Mouse (Mus musculus): ENCODE results near the gene Atp2b2. TPM values are rescaled to one million over a fixed set of nuclear protein-coding genes. Genes with fewer than 3 reads are reported as not detected.
A peak's percentile ranks its signal among the peaks of the same experiment; 100 is the strongest.

The Atp2b2 gene
- polyA plus RNA-seq, 1 experiment from 2014 or later, result 1.2 TPM

GRCm38 (mm10) chr6:113849819-113850218 is 192.6 kb downstream of the Atp2b2 start:
- Histone ChIP-seq H3K9me3 (ENCODE audit: control insufficient read depth, low read length) (no peaks in the 10 kb centered on the region), H3K4me3 (ENCODE audit: low read depth, low read length) (no peak overlapping the region), H3K4me1 (replicated peaks; ENCODE audit: control insufficient read depth, insufficient read depth, low read length) (no peaks in the 10 kb centered on the region), H3K4me2 (ENCODE audit: low read length) (no peak overlapping the region), H3K27me3 (replicated peaks; ENCODE audit: control insufficient read depth, insufficient read depth, low read length) (no peaks in the 10 kb centered on the region), H3K9ac (ENCODE audit: low read length) (no peak overlapping the region), H3K27ac (ENCODE audit: low read depth) (no peak overlapping the region), H3K36me3 (ENCODE audit: control insufficient read depth, insufficient read depth, low read length) (no peaks in the 10 kb centered on the region)
- WGBS, result 89% methylated on average over 3 of the region's 3 CpGs
- ATAC-seq (replicated peaks; ENCODE audit: low FRiP score, low TSS enrichment, low read depth) (no peak), DNase-seq (ENCODE audit: low spot score) (no peak)

- WGBS, result 66% methylated on average over 2 of the region's 2 CpGs
- H3K9me3 ChIP-seq (ENCODE audit: control insufficient read depth, low read length), result no peaks in the 10 kb centered on the region
- no peak overlapping the region for H3K4me2 ChIP-seq (ENCODE audit: low read length)
- H3K27me3 ChIP-seq (replicated peaks; ENCODE audit: control insufficient read depth, insufficient read depth, low read length), result no peaks in the 10 kb centered on the region
- H3K9ac ChIP-seq (ENCODE audit: low read length), result no peak overlapping the region
- DNase-seq (ENCODE audit: low spot score), result no peak
- no peak overlapping the region for H3K27ac ChIP-seq (ENCODE audit: low read depth)
- H3K4me1 ChIP-seq (replicated peaks; ENCODE audit: control insufficient read depth, insufficient read depth, low read length), result no peaks in the 10 kb centered on the region
- no peak overlapping the region for H3K4me3 ChIP-seq (ENCODE audit: low read depth, low read length)
- H3K36me3 ChIP-seq (ENCODE audit: control insufficient read depth, insufficient read depth, low read length), result no peaks in the 10 kb centered on the region
- ATAC-seq (replicated peaks; ENCODE audit: low FRiP score, low TSS enrichment, low read depth), result no peak
These were observed 193.8 kb downstream of the Atp2b2 start for GRCm38 (mm10) chr6:113848655-113849054.

GRCm38 (mm10) chr6:113847092-113847491 is 195.3 kb downstream of the Atp2b2 start:
- Histone ChIP-seq H3K4me1 (replicated peaks; ENCODE audit: control insufficient read depth, insufficient read depth, low read length) (no peaks in the 10 kb centered on the region), H3K4me3 (ENCODE audit: low read depth, low read length) (no peak overlapping the region), H3K27ac (ENCODE audit: low read depth) (no peak overlapping the region), H3K9me3 (ENCODE audit: control insufficient read depth, low read length) (no peaks in the 10 kb centered on the region), H3K4me2 (ENCODE audit: low read length) (no peak overlapping the region), H3K36me3 (ENCODE audit: control insufficient read depth, insufficient read depth, low read length) (no peaks in the 10 kb centered on the region), H3K27me3 (replicated peaks; ENCODE audit: control insufficient read depth, insufficient read depth, low read length) (no peaks in the 10 kb centered on the region), H3K9ac (ENCODE audit: low read length) (no peak overlapping the region)
- ATAC-seq (replicated peaks; ENCODE audit: low FRiP score, low TSS enrichment, low read depth) (no peak), DNase-seq (ENCODE audit: low spot score) (no peak)
- 88% methylated on average over 2 of the region's 2 CpGs for WGBS

GRCm38 (mm10) chr6:113843248-113843647 is 199.2 kb downstream of the Atp2b2 start:
- H3K27me3 ChIP-seq (replicated peaks; ENCODE audit: control insufficient read depth, insufficient read depth, low read length), result no peaks in the 10 kb centered on the region
- peak; percentile 72 for DNase-seq (ENCODE audit: low spot score)
- no peaks in the 10 kb centered on the region for H3K36me3 ChIP-seq (ENCODE audit: control insufficient read depth, insufficient read depth, low read length)
- H3K27ac ChIP-seq (ENCODE audit: low read depth), result no peak overlapping the region
- H3K4me3 ChIP-seq (ENCODE audit: low read depth, low read length), result no peak overlapping the region
- 8% methylated on average over 3 of the region's 3 CpGs for WGBS
- H3K9ac ChIP-seq (ENCODE audit: low read length), result no peak overlapping the region
- no peaks in the 10 kb centered on the region for H3K4me1 ChIP-seq (replicated peaks; ENCODE audit: control insufficient read depth, insufficient read depth, low read length)
- no peaks in the 10 kb centered on the region for H3K9me3 ChIP-seq (ENCODE audit: control insufficient read depth, low read length)
- ATAC-seq (replicated peaks; ENCODE audit: low FRiP score, low TSS enrichment, low read depth), result no peak
- H3K4me2 ChIP-seq (ENCODE audit: low read length), result no peak overlapping the region

GRCm38 (mm10) chr6:113838493-113838892 is 203.9 kb downstream of the Atp2b2 start:
- Histone ChIP-seq H3K9me3 (ENCODE audit: control insufficient read depth, low read length) (no peaks in the 10 kb centered on the region), H3K27me3 (replicated peaks; ENCODE audit: control insufficient read depth, insufficient read depth, low read length) (no peaks in the 10 kb centered on the region), H3K27ac (ENCODE audit: low read depth) (no peak overlapping the region), H3K4me3 (ENCODE audit: low read depth, low read length) (no peak overlapping the region), H3K36me3 (ENCODE audit: control insufficient read depth, insufficient read depth, low read length) (no peaks in the 10 kb centered on the region), H3K4me2 (ENCODE audit: low read length) (no peak overlapping the region), H3K4me1 (replicated peaks; ENCODE audit: control insufficient read depth, insufficient read depth, low read length) (no peaks in the 10 kb centered on the region), H3K9ac (ENCODE audit: low read length) (no peak overlapping the region)
- 30% methylated on average over 1 of the region's 1 CpGs for WGBS
- DNase-seq (ENCODE audit: low spot score) (no peak), ATAC-seq (replicated peaks; ENCODE audit: low FRiP score, low TSS enrichment, low read depth) (no peak)

- no peaks in the 10 kb centered on the region for H3K27me3 ChIP-seq (replicated peaks; ENCODE audit: control insufficient read depth, insufficient read depth, low read length)
- no peak overlapping the region for H3K4me3 ChIP-seq (ENCODE audit: low read depth, low read length)
- no peaks in the 10 kb centered on the region for H3K9me3 ChIP-seq (ENCODE audit: control insufficient read depth, low read length)
- no peak overlapping the region for H3K27ac ChIP-seq (ENCODE audit: low read depth)
- H3K4me1 ChIP-seq (replicated peaks; ENCODE audit: control insufficient read depth, insufficient read depth, low read length), result no peaks in the 10 kb centered on the region
- 64% methylated on average over 2 of the region's 2 CpGs for WGBS
- H3K4me2 ChIP-seq (ENCODE audit: low read length), result no peak overlapping the region
- DNase-seq (ENCODE audit: low spot score), result no peak
- no peak overlapping the region for H3K9ac ChIP-seq (ENCODE audit: low read length)
- no peaks in the 10 kb centered on the region for H3K36me3 ChIP-seq (ENCODE audit: control insufficient read depth, insufficient read depth, low read length)
- ATAC-seq (replicated peaks; ENCODE audit: low FRiP score, low TSS enrichment, low read depth), result no peak
These were observed 204.7 kb downstream of the Atp2b2 start for GRCm38 (mm10) chr6:113837740-113838139.

- ATAC-seq (replicated peaks; ENCODE audit: low FRiP score, low TSS enrichment, low read depth) (no peak), DNase-seq (ENCODE audit: low spot score) (no peak)
- no peaks in the 10 kb centered on the region for H3K9me3 ChIP-seq (ENCODE audit: control insufficient read depth, low read length)
These were observed 205.9 kb downstream of the Atp2b2 start for GRCm38 (mm10) chr6:113836545-113836944.

GRCm38 (mm10) chr6:113830463-113830862 is 211.9 kb downstream of the Atp2b2 start:
- Histone ChIP-seq H3K4me3 (ENCODE audit: low read depth, low read length) (no peak overlapping the region), H3K9me3 (ENCODE audit: control insufficient read depth, low read length) (no peaks in the 10 kb centered on the region), H3K4me1 (replicated peaks; ENCODE audit: control insufficient read depth, insufficient read depth, low read length) (no peaks in the 10 kb centered on the region), H3K4me2 (ENCODE audit: low read length) (no peak overlapping the region), H3K27me3 (replicated peaks; ENCODE audit: control insufficient read depth, insufficient read depth, low read length) (no peaks in the 10 kb centered on the region), H3K9ac (ENCODE audit: low read length) (no peak overlapping the region), H3K36me3 (ENCODE audit: control insufficient read depth, insufficient read depth, low read length) (no peaks in the 10 kb centered on the region), H3K27ac (ENCODE audit: low read depth) (no peak overlapping the region)
- DNase-seq (ENCODE audit: low spot score) (no peak), ATAC-seq (replicated peaks; ENCODE audit: low FRiP score, low TSS enrichment, low read depth) (no peak)
- 95% methylated on average over 2 of the region's 2 CpGs for WGBS

More at GRCm38 (mm10) chr6:113836545-113836944, 205.9 kb downstream of the Atp2b2 start:
- Histone ChIP-seq H3K9ac (ENCODE audit: low read length) (no peak overlapping the region), H3K27ac (ENCODE audit: low read depth) (no peak overlapping the region), H3K36me3 (ENCODE audit: control insufficient read depth, insufficient read depth, low read length) (no peaks in the 10 kb centered on the region), H3K4me3 (ENCODE audit: low read depth, low read length) (no peak overlapping the region), H3K4me1 (replicated peaks; ENCODE audit: control insufficient read depth, insufficient read depth, low read length) (no peaks in the 10 kb centered on the region), H3K27me3 (replicated peaks; ENCODE audit: control insufficient read depth, insufficient read depth, low read length) (no peaks in the 10 kb centered on the region), H3K4me2 (ENCODE audit: low read length) (no peak overlapping the region)
- WGBS, result 75% methylated on average over 3 of the region's 3 CpGs

GRCm38 (mm10) chr6:113827309-113827708 is 215.1 kb downstream of the Atp2b2 start:
- DNase-seq (ENCODE audit: low spot score) (no peak), ATAC-seq (replicated peaks; ENCODE audit: low FRiP score, low TSS enrichment, low read depth) (no peak)
- Histone ChIP-seq H3K27me3 (replicated peaks; ENCODE audit: control insufficient read depth, insufficient read depth, low read length) (no peaks in the 10 kb centered on the region), H3K9me3 (ENCODE audit: control insufficient read depth, low read length) (no peaks in the 10 kb centered on the region), H3K36me3 (ENCODE audit: control insufficient read depth, insufficient read depth, low read length) (no peaks in the 10 kb centered on the region), H3K27ac (ENCODE audit: low read depth) (no peak overlapping the region), H3K4me2 (ENCODE audit: low read length) (no peak overlapping the region), H3K4me1 (replicated peaks; ENCODE audit: control insufficient read depth, insufficient read depth, low read length) (no peaks in the 10 kb centered on the region), H3K4me3 (ENCODE audit: low read depth, low read length) (no peak overlapping the region), H3K9ac (ENCODE audit: low read length) (no peak overlapping the region)
- WGBS, result 78% methylated on average over 4 of the region's 4 CpGs
